Mouse (Mus musculus): Measurements from ENCODE around the gene Kcnq1. TPM values are rescaled to one million over a fixed set of nuclear protein-coding genes. Genes with fewer than 3 reads are reported as not detected.

Gene Kcnq1
- total RNA-seq, 1 experiment = 0.22 TPM

DNA sequence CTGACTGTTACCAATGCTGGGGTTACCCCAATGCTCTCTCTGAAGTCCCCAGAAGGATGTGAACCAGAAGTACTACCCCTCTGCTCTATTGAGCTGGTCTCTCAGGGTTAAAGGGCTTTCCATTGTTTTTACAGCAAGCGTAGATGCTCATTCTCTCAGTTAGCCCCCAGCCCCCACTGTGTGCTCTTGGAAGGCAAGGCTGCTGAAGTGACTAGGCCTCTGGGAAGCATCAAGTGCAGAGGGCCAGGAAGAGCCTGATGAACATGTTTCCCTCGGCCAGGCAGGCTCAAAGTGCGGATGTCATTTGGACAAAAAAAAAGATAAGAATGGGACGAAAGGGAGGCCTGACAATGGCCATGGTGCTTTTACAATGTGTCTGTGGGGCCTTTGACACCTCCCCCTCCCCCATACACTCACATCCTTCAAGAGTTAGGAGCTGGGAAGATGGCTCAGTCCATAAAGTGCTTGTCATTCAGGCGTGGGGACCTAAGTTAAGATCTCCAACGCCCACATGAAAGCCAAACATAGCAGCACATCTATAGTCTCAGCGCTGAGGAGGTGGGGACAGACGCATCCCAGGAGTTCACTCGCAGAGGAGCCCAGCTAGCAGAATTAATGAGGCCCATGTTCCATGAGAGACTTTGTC, 196.6 kb downstream of the Kcnq1 start:
- no peak overlapping the region for H3K4me3 ChIP-seq (ENCODE audit: insufficient read depth in 1 of 2, low read depth in 1 of 2, low read length in 2 of 2, poor library complexity in 1 of 2, severe bottlenecking in 1 of 2)
- H3K9ac ChIP-seq (ENCODE audit: insufficient read depth, low read depth, low read length, poor library complexity, severe bottlenecking) = no peak overlapping the region
- no peaks in the 10 kb centered on the region; the same call in 1 of the 2 replicates for H3K9me3 ChIP-seq (ENCODE audit: control insufficient read depth, insufficient read depth, low read depth, low read length)
- no peak for DNase-seq (ENCODE audit: low read depth, low spot score)
- in situ Hi-C loops (cut with MboI; ENCODE audit: low sequenced_read_pairs in 2 of 2, unreplicated experiment in 2 of 2) = no loop called here
- TF ChIP-seq CHD2 (IDR thresholded peaks at IDR 0.05; ENCODE audit: low read depth, low read length) (no peak), ZC3H11A (IDR thresholded peaks at IDR 0.05; ENCODE audit: borderline replicate concordance, low read depth, low read length) (no peak), HCFC1 (IDR thresholded peaks at IDR 0.05; ENCODE audit: borderline replicate concordance, insufficient read depth, low read length) (no peak), MAFK (IDR thresholded peaks at IDR 0.05; ENCODE audit: insufficient read depth, low read depth, low read length) (no peak), ZNF384 (IDR thresholded peaks at IDR 0.05; ENCODE audit: low read depth, low read length) (no peak)
- H3K27ac ChIP-seq (ENCODE audit: insufficient read depth, low read depth, low read length, poor library complexity, severe bottlenecking) = no peak overlapping the region
- no peaks in the 10 kb centered on the region for H3K36me3 ChIP-seq (ENCODE audit: control insufficient read depth, insufficient read depth, low read length, poor library complexity, severe bottlenecking)
- H3K4me1 ChIP-seq (ENCODE audit: control insufficient read depth in 2 of 2, insufficient read depth in 2 of 2, low read length in 2 of 2, poor library complexity in 1 of 2) = no peaks in the 10 kb centered on the region

DNA sequence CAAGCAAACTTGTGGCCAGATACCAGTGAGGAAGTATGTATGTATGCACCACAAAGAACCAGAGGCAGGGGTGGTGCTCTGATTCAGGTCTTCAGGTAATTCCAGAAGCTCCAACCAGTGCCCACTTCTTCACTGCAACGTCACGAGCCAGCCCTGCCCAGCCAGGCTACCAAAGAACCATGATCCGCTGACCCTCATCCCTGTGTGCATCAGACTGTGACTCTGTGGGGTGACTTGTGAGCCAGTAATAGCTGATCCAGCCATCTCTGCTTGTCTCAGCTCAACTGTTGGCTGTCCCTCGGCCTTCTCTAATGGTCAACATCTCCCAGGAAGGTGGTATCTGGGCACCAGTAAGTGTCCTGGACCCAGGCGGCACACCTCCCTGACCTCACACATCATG, 197.4 kb downstream of the Kcnq1 start:
- no peak for DNase-seq (ENCODE audit: low read depth, low spot score)
- H3K36me3 ChIP-seq (ENCODE audit: control insufficient read depth, insufficient read depth, low read length, poor library complexity, severe bottlenecking) = no peaks in the 10 kb centered on the region
- no peaks in the 10 kb centered on the region for H3K4me1 ChIP-seq (ENCODE audit: control insufficient read depth in 2 of 2, insufficient read depth in 2 of 2, low read length in 2 of 2, poor library complexity in 1 of 2)
- in situ Hi-C loops (cut with MboI; ENCODE audit: low sequenced_read_pairs in 2 of 2, unreplicated experiment in 2 of 2) = no loop called here
- H3K9ac ChIP-seq (ENCODE audit: insufficient read depth, low read depth, low read length, poor library complexity, severe bottlenecking) = no peak overlapping the region
- no peak overlapping the region for H3K4me3 ChIP-seq (ENCODE audit: insufficient read depth in 1 of 2, low read depth in 1 of 2, low read length in 2 of 2, poor library complexity in 1 of 2, severe bottlenecking in 1 of 2)
- TF ChIP-seq ZNF384 (IDR thresholded peaks at IDR 0.05; ENCODE audit: low read depth, low read length) (no peak), HCFC1 (IDR thresholded peaks at IDR 0.05; ENCODE audit: borderline replicate concordance, insufficient read depth, low read length) (no peak), ZC3H11A (IDR thresholded peaks at IDR 0.05; ENCODE audit: borderline replicate concordance, low read depth, low read length) (no peak)
- no peak overlapping the region for H3K27ac ChIP-seq (ENCODE audit: insufficient read depth, low read depth, low read length, poor library complexity, severe bottlenecking)
- no peaks in the 10 kb centered on the region for H3K9me3 ChIP-seq (ENCODE audit: control insufficient read depth, insufficient read depth, low read depth, low read length)

DNA sequence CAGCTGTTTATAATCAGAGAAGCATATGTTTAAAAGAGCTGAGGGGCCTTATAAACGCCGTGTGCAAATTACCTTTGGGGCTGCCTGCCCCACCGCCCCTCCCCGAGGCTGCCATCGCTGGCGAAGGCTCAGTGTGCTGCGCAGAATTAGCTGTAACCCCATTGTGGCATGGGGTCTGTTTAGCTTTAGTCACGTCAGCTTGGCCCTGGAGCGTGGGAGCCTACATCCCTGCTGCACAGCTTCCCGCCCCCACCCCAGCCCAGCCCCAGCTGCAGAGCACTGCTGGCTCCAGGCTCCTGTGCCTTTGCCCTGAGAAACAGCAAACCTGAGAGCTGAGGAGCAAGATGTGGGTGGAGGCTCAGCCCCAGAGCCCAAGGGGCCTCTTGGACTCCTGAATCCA, 199.6 kb downstream of the Kcnq1 start:
- H3K9ac ChIP-seq (ENCODE audit: insufficient read depth, low read depth, low read length, poor library complexity, severe bottlenecking) = no peak overlapping the region
- no peak overlapping the region for H3K27ac ChIP-seq (ENCODE audit: insufficient read depth, low read depth, low read length, poor library complexity, severe bottlenecking)
- H3K9me3 ChIP-seq (ENCODE audit: control insufficient read depth, insufficient read depth, low read depth, low read length) = no peaks in the 10 kb centered on the region
- no peaks in the 10 kb centered on the region for H3K36me3 ChIP-seq (ENCODE audit: control insufficient read depth, insufficient read depth, low read length, poor library complexity, severe bottlenecking)
- H3K4me1 ChIP-seq (ENCODE audit: control insufficient read depth in 2 of 2, insufficient read depth in 2 of 2, low read length in 2 of 2, poor library complexity in 1 of 2) = no peaks in the 10 kb centered on the region
- no peak for TF ChIP-seq ZC3H11A (IDR thresholded peaks at IDR 0.05; ENCODE audit: borderline replicate concordance, low read depth, low read length)
- no peak for TF ChIP-seq MAFK (IDR thresholded peaks at IDR 0.05; ENCODE audit: insufficient read depth, low read depth, low read length)
- no peak for TF ChIP-seq HCFC1 (IDR thresholded peaks at IDR 0.05; ENCODE audit: borderline replicate concordance, insufficient read depth, low read length)
- TF ChIP-seq CHD2 (IDR thresholded peaks at IDR 0.05; ENCODE audit: low read depth, low read length) = no peak
- no peak for TF ChIP-seq ZNF384 (IDR thresholded peaks at IDR 0.05; ENCODE audit: low read depth, low read length)
- no peak overlapping the region for H3K4me3 ChIP-seq (ENCODE audit: insufficient read depth in 1 of 2, low read depth in 1 of 2, low read length in 2 of 2, poor library complexity in 1 of 2, severe bottlenecking in 1 of 2)
- no peak for DNase-seq (ENCODE audit: low read depth, low spot score)
- in situ Hi-C loops (cut with MboI; ENCODE audit: low sequenced_read_pairs in 2 of 2, unreplicated experiment in 2 of 2) = no loop called here

DNA sequence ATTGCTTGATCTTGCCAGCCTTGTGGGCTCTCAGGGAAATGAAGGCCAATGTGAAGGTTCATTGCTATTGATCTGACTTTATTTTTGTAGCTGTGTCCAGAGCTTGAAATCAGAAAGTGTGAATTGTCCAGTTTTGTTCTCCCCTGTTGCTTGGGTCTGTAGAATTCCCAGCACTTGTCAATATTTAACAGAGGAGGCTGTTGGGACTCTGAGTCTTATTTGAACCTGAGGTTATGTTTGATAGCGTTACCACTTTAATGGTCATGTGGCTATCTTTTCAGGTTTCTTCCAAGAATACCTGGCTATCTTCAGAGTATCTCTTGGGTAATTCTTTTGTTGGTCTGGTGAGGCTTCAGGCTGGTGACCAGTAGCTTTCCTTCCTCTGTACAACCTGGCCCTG, 201.8 kb downstream of the Kcnq1 start:
- no peaks in the 10 kb centered on the region for H3K4me1 ChIP-seq (ENCODE audit: control insufficient read depth in 2 of 2, insufficient read depth in 2 of 2, low read length in 2 of 2, poor library complexity in 1 of 2)
- H3K9me3 ChIP-seq (ENCODE audit: control insufficient read depth, insufficient read depth, low read depth, low read length) = no peaks in the 10 kb centered on the region
- in situ Hi-C loops (cut with MboI; ENCODE audit: low sequenced_read_pairs in 2 of 2, unreplicated experiment in 2 of 2) = no loop called here
- no peak for DNase-seq (ENCODE audit: low read depth, low spot score)
- H3K9ac ChIP-seq (ENCODE audit: insufficient read depth, low read depth, low read length, poor library complexity, severe bottlenecking) = no peak overlapping the region
- TF ChIP-seq ZNF384 (IDR thresholded peaks at IDR 0.05; ENCODE audit: low read depth, low read length) (no peak), MAFK (IDR thresholded peaks at IDR 0.05; ENCODE audit: insufficient read depth, low read depth, low read length) (no peak)
- H3K4me3 ChIP-seq (ENCODE audit: insufficient read depth in 1 of 2, low read depth in 1 of 2, low read length in 2 of 2, poor library complexity in 1 of 2, severe bottlenecking in 1 of 2) = no peak overlapping the region
- H3K27ac ChIP-seq (ENCODE audit: insufficient read depth, low read depth, low read length, poor library complexity, severe bottlenecking) = no peak overlapping the region
- no peaks in the 10 kb centered on the region for H3K36me3 ChIP-seq (ENCODE audit: control insufficient read depth, insufficient read depth, low read length, poor library complexity, severe bottlenecking)

DNA sequence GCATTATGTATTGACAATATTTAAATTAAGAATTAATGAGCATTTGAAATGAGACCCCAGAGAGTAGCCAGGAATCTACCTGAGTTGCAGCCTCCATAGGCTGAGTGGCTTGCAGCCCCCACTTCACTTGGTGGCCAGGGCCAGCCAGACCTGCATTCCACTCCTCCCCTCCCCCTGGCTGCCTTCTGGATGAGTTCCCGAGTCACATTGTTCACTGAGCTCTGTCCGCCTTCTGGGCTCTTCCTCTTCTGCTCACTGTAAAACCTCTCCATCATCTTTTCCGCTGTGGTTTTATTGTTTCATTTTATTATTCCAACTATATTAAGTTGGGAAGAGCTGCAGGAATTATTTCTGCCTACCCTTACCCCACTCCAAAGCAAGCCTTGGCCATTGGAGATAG, 204.1 kb downstream of the Kcnq1 start:
- Histone ChIP-seq H3K27ac (ENCODE audit: insufficient read depth, low read depth, low read length, poor library complexity, severe bottlenecking) (no peak overlapping the region), H3K9me3 (ENCODE audit: control insufficient read depth, insufficient read depth, low read depth, low read length) (no peaks in the 10 kb centered on the region), H3K9ac (ENCODE audit: insufficient read depth, low read depth, low read length, poor library complexity, severe bottlenecking) (no peak overlapping the region), H3K4me3 (ENCODE audit: insufficient read depth in 1 of 2, low read depth in 1 of 2, low read length in 2 of 2, poor library complexity in 1 of 2, severe bottlenecking in 1 of 2) (no peak overlapping the region), H3K36me3 (ENCODE audit: control insufficient read depth, insufficient read depth, low read length, poor library complexity, severe bottlenecking) (no peaks in the 10 kb centered on the region), H3K4me1 (ENCODE audit: control insufficient read depth in 2 of 2, insufficient read depth in 2 of 2, low read length in 2 of 2, poor library complexity in 1 of 2) (no peaks in the 10 kb centered on the region)
- no peak for DNase-seq (ENCODE audit: low read depth, low spot score)
- in situ Hi-C loops (cut with MboI; ENCODE audit: low sequenced_read_pairs in 2 of 2, unreplicated experiment in 2 of 2) = no loop called here
- TF ChIP-seq ZNF384 (IDR thresholded peaks at IDR 0.05; ENCODE audit: low read depth, low read length) = no peak
- TF ChIP-seq CHD2 (IDR thresholded peaks at IDR 0.05; ENCODE audit: low read depth, low read length) = no peak
- TF ChIP-seq HCFC1 (IDR thresholded peaks at IDR 0.05; ENCODE audit: borderline replicate concordance, insufficient read depth, low read length) = no peak
- TF ChIP-seq ZC3H11A (IDR thresholded peaks at IDR 0.05; ENCODE audit: borderline replicate concordance, low read depth, low read length) = no peak
- no peak for TF ChIP-seq MAFK (IDR thresholded peaks at IDR 0.05; ENCODE audit: insufficient read depth, low read depth, low read length)

Measured in ES-E14 (cell line).